Mouse (Mus musculus): ENCODE results near the gene Parp8. TPM values are rescaled to one million over a fixed set of nuclear protein-coding genes. Genes with fewer than 3 reads are reported as not detected.

Parp8 gene
- polyA plus RNA-seq, 1 experiment from 2014 or later, result 50.6 TPM

DNA sequence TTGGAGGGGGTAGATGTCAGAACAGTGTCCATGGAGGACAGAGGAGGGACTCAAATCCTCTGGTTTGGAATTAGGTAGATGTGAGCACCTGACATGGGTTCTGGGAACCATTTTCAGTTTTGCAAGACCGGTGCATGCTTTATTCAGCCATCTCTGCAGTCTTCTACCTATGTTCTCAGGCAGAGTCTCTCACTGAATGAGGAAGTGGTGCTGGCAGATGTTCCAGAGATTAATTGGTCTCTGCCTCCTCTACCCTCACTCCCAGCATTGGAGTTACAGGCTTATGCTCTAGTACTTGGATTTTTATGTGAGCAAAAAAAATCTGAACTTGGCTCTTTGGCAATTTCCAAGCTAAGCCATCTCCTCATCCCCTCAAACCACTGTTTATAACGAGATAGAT lies 17.8 kb downstream of the Parp8 start:
- Histone ChIP-seq H3K9me3 (ENCODE audit: control insufficient read depth, low read length) (no peaks in the 10 kb centered on the region), H3K36me3 (ENCODE audit: control insufficient read depth, insufficient read depth, low read length) (no peaks in the 10 kb centered on the region), H3K27ac (ENCODE audit: low read depth, low read length) (no peak overlapping the region), H3K4me3 (ENCODE audit: low read depth, low read length) (no peak overlapping the region), H3K4me1 (ENCODE audit: control insufficient read depth, insufficient read depth, low read length) (no peaks in the 10 kb centered on the region), H3K27me3 (ENCODE audit: control insufficient read depth, insufficient read depth, low read length) (no peaks in the 10 kb centered on the region), H3K4me2 (ENCODE audit: low read depth, low read length) (no peak overlapping the region), H3K9ac (replicated peaks; ENCODE audit: low read depth, low read length) (no peak overlapping the region)
- WGBS, result 93% methylated on average over 2 of the region's 2 CpGs
- no peak for ATAC-seq (ENCODE audit: low read depth)

DNA sequence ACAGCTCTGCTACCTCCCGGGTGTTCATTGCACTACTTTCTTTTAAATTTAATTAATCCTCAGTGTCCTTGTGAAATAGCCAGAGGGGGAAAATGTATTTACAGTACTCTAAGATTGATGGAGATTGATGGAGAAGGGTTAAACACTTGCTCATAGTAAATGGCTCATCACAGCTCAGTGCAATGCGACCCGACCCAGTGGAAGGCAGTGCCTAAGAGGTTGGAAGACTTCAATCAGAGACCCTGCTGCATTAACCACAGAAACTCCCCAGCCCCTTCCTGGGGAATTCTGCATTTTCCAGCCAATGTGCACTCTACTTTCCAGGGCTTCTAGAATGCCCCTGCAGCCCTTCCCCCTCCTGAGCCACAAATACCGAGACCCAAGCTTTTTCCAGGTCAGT lies 18.7 kb downstream of the Parp8 start:
- Histone ChIP-seq H3K27me3 (ENCODE audit: control insufficient read depth, insufficient read depth, low read length) (no peaks in the 10 kb centered on the region), H3K27ac (ENCODE audit: low read depth, low read length) (no peak overlapping the region), H3K4me3 (ENCODE audit: low read depth, low read length) (no peak overlapping the region), H3K36me3 (ENCODE audit: control insufficient read depth, insufficient read depth, low read length) (no peaks in the 10 kb centered on the region), H3K9me3 (ENCODE audit: control insufficient read depth, low read length) (no peaks in the 10 kb centered on the region), H3K4me2 (ENCODE audit: low read depth, low read length) (no peak overlapping the region), H3K4me1 (ENCODE audit: control insufficient read depth, insufficient read depth, low read length) (no peaks in the 10 kb centered on the region), H3K9ac (replicated peaks; ENCODE audit: low read depth, low read length) (no peak overlapping the region)
- WGBS, result 31% methylated on average over 4 of the region's 4 CpGs
- peak; percentile 48; the same call in 1 of the 2 replicates for ATAC-seq (ENCODE audit: low read depth)

DNA sequence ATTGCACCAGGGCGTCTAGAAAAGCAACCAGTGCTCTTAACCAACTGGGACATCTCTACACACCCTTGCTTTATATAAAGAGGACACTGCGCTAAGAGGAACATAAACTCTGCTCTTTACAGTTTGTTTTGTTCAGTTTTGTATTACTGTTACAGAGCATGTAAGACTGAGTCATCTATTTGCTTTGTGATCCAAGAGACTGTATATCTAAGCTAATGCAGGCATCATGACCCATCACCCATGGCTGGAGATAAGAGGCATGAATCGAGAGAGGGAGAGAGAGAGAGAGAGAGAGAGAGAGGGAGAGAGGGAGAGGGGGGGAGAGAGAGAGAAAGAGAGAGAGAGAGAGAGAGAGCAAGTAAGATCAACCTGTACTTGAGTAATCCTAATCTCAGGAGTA lies 24.8 kb downstream of the Parp8 start:
- no peaks in the 10 kb centered on the region for H3K36me3 ChIP-seq (ENCODE audit: control insufficient read depth, insufficient read depth, low read length)
- no peaks in the 10 kb centered on the region for H3K4me1 ChIP-seq (ENCODE audit: control insufficient read depth, insufficient read depth, low read length)
- ATAC-seq (ENCODE audit: low read depth), result no peak
- H3K4me2 ChIP-seq (ENCODE audit: low read depth, low read length), result no peak overlapping the region
- no peak overlapping the region for H3K27ac ChIP-seq (ENCODE audit: low read depth, low read length)
- H3K9ac ChIP-seq (replicated peaks; ENCODE audit: low read depth, low read length), result no peak overlapping the region
- WGBS, result 89% methylated on average over 3 of the region's 3 CpGs
- no peak overlapping the region for H3K4me3 ChIP-seq (ENCODE audit: low read depth, low read length)
- H3K27me3 ChIP-seq (ENCODE audit: control insufficient read depth, insufficient read depth, low read length), result no peaks in the 10 kb centered on the region
- H3K9me3 ChIP-seq (ENCODE audit: control insufficient read depth, low read length), result no peaks in the 10 kb centered on the region

DNA sequence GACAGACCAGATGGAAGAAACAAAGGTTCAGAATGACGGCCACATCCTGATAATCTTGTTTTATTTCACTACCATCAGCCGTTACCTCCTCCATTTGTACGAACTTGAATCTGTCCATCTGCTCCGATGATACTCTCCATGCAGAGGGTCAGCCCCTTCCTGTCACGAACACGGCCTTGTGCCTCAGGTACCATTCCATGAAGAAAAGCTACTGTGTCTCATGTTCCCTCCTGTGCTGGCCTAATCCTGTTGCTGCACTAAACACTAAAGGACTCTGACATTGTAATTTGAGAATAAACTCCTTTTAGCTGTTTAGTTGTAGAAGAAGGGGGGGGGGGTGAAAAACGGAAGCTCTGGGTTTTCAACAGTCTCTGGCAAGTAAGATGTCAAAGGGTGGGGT lies 33.8 kb downstream of the Parp8 start:
- Histone ChIP-seq H3K4me3 (ENCODE audit: low read depth, low read length) (no peak overlapping the region), H3K36me3 (ENCODE audit: control insufficient read depth, insufficient read depth, low read length) (no peaks in the 10 kb centered on the region), H3K4me2 (ENCODE audit: low read depth, low read length) (no peak overlapping the region), H3K27ac (ENCODE audit: low read depth, low read length) (no peak overlapping the region), H3K27me3 (ENCODE audit: control insufficient read depth, insufficient read depth, low read length) (no peaks in the 10 kb centered on the region), H3K4me1 (ENCODE audit: control insufficient read depth, insufficient read depth, low read length) (no peaks in the 10 kb centered on the region), H3K9me3 (ENCODE audit: control insufficient read depth, low read length) (no peaks in the 10 kb centered on the region), H3K9ac (replicated peaks; ENCODE audit: low read depth, low read length) (no peak overlapping the region)
- 82% methylated on average over 7 of the region's 7 CpGs for WGBS
- no peak for ATAC-seq (ENCODE audit: low read depth)

DNA sequence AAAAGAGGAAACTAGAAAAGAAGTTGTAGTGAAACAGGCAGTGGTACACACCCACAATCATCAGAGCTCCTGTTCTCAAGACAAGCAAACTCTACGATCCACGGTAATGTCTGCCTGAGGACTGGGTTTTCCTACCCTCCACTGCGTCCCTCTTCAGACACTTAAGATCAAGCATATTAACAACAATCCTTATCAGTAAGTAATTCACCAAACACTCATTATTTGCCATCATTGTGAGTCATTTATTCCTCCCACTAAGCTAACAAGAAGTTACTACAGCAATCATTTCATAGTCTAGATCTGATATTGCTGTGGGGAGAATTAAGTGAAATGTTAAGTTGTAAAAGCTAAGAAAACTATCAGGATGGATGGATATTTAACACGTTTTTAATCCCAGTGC lies 35.0 kb downstream of the Parp8 start:
- H3K36me3 ChIP-seq (ENCODE audit: control insufficient read depth, insufficient read depth, low read length), result no peaks in the 10 kb centered on the region
- WGBS, result 87% methylated on average over 4 of the region's 4 CpGs
- no peak for ATAC-seq (ENCODE audit: low read depth)
- H3K4me1 ChIP-seq (ENCODE audit: control insufficient read depth, insufficient read depth, low read length), result no peaks in the 10 kb centered on the region
- H3K4me2 ChIP-seq (ENCODE audit: low read depth, low read length), result no peak overlapping the region
- H3K27me3 ChIP-seq (ENCODE audit: control insufficient read depth, insufficient read depth, low read length), result no peaks in the 10 kb centered on the region
- no peaks in the 10 kb centered on the region for H3K9me3 ChIP-seq (ENCODE audit: control insufficient read depth, low read length)
- H3K27ac ChIP-seq (ENCODE audit: low read depth, low read length), result no peak overlapping the region
- H3K4me3 ChIP-seq (ENCODE audit: low read depth, low read length), result no peak overlapping the region
- H3K9ac ChIP-seq (replicated peaks; ENCODE audit: low read depth, low read length), result no peak overlapping the region

DNA sequence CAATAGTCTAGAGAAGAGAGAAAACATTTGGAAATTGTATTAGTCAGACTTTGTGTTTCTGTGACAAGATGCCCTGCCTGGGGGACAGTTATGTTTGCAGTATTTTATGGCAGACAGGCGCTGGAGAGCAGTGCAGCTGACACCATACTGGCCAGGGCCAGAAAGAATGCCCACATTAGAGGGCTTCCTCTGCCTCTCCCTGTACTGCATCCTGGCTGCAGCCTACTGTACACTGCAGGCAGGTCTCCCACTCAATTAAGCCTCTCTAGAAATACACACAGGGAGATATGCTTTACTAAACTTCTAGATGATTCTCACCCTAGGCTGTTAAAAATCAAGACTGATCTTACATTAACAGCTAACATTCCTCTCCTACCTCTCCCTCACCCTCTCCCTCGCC lies 36.6 kb downstream of the Parp8 start:
- Histone ChIP-seq H3K9me3 (ENCODE audit: control insufficient read depth, low read length) (no peaks in the 10 kb centered on the region), H3K4me1 (ENCODE audit: control insufficient read depth, insufficient read depth, low read length) (no peaks in the 10 kb centered on the region), H3K4me3 (ENCODE audit: low read depth, low read length) (no peak overlapping the region), H3K27ac (ENCODE audit: low read depth, low read length) (no peak overlapping the region), H3K27me3 (ENCODE audit: control insufficient read depth, insufficient read depth, low read length) (no peaks in the 10 kb centered on the region), H3K4me2 (ENCODE audit: low read depth, low read length) (no peak overlapping the region), H3K9ac (replicated peaks; ENCODE audit: low read depth, low read length) (no peak overlapping the region), H3K36me3 (ENCODE audit: control insufficient read depth, insufficient read depth, low read length) (no peaks in the 10 kb centered on the region)
- peak; percentile 39; the same call in 1 of the 2 replicates for ATAC-seq (ENCODE audit: low read depth)
- WGBS, result 66% methylated on average over 2 of the region's 2 CpGs

DNA sequence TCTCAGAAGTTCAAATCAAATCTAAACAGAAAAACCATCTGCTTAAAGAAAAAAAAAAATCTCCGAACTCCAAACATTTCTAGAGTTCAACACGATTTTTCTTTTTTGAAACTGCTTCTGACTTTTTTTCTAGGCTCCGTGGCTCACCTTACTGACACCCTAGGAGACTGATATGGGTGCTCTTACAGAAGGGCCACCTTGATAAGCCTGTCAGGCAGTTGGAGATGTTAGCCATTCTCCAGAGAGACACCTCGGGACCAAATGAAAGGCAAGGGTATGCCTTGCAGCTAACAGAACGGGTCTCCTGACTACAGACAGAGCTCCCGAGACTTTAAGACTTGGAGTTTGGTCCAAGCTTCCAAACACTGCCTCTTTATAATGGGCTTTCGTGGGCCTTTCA lies 37.1 kb downstream of the Parp8 start:
- Histone ChIP-seq H3K27ac (ENCODE audit: low read depth, low read length) (no peak overlapping the region), H3K9ac (replicated peaks; ENCODE audit: low read depth, low read length) (no peak overlapping the region), H3K4me1 (ENCODE audit: control insufficient read depth, insufficient read depth, low read length) (no peaks in the 10 kb centered on the region), H3K27me3 (ENCODE audit: control insufficient read depth, insufficient read depth, low read length) (no peaks in the 10 kb centered on the region), H3K4me3 (ENCODE audit: low read depth, low read length) (no peak overlapping the region), H3K36me3 (ENCODE audit: control insufficient read depth, insufficient read depth, low read length) (no peaks in the 10 kb centered on the region), H3K9me3 (ENCODE audit: control insufficient read depth, low read length) (no peaks in the 10 kb centered on the region), H3K4me2 (ENCODE audit: low read depth, low read length) (no peak overlapping the region)
- ATAC-seq (ENCODE audit: low read depth), result no peak
- 80% methylated on average over 7 of the region's 7 CpGs for WGBS

DNA sequence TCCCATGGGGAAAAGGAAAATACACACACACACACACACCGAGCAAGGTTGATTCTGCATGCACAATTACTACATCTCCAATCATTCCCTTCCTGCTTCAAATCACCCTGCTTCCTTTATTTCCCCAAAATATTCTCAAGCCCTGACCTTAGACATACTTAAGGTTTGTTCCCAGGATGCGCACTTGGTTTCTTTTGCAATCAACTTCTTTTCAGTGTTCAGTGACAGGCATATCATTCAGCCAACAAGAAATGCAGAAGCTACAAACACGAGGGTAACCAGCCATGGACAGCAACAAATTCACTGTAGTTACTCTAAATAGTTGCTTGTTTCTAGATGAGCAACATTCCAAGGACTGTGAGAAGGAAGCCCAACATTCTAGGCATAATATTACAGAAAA lies 38.1 kb downstream of the Parp8 start:
- no peaks in the 10 kb centered on the region for H3K36me3 ChIP-seq (ENCODE audit: control insufficient read depth, insufficient read depth, low read length)
- WGBS, result 65% methylated on average over 3 of the region's 3 CpGs
- H3K9ac ChIP-seq (replicated peaks; ENCODE audit: low read depth, low read length), result no peak overlapping the region
- ATAC-seq (ENCODE audit: low read depth), result no peak
- no peak overlapping the region for H3K4me3 ChIP-seq (ENCODE audit: low read depth, low read length)
- H3K4me2 ChIP-seq (ENCODE audit: low read depth, low read length), result no peak overlapping the region
- H3K27me3 ChIP-seq (ENCODE audit: control insufficient read depth, insufficient read depth, low read length), result no peaks in the 10 kb centered on the region
- no peaks in the 10 kb centered on the region for H3K4me1 ChIP-seq (ENCODE audit: control insufficient read depth, insufficient read depth, low read length)
- no peaks in the 10 kb centered on the region for H3K9me3 ChIP-seq (ENCODE audit: control insufficient read depth, low read length)
- H3K27ac ChIP-seq (ENCODE audit: low read depth, low read length), result no peak overlapping the region

DNA sequence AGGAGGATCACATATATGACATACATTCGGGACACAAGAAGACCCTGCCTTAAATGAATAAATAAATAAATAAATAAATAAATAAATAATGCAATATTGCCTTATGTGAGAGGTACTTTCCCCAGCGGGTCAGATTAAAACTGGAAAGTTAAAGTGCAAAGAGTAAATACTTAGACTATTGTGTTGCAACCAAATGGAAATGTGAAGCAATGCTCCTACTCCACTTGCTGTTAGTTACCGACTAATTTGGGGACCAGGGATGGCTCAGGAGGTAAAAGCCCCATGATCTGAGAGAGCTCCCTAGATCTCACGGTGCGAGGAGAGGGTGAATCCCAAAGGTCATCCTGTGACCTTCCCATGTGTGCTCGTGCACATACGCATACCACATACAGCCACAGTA lies 38.7 kb downstream of the Parp8 start:
- H3K4me3 ChIP-seq (ENCODE audit: low read depth, low read length), result no peak overlapping the region
- no peak overlapping the region for H3K9ac ChIP-seq (replicated peaks; ENCODE audit: low read depth, low read length)
- H3K4me2 ChIP-seq (ENCODE audit: low read depth, low read length), result no peak overlapping the region
- no peaks in the 10 kb centered on the region for H3K27me3 ChIP-seq (ENCODE audit: control insufficient read depth, insufficient read depth, low read length)
- H3K36me3 ChIP-seq (ENCODE audit: control insufficient read depth, insufficient read depth, low read length), result no peaks in the 10 kb centered on the region
- no peaks in the 10 kb centered on the region for H3K9me3 ChIP-seq (ENCODE audit: control insufficient read depth, low read length)
- H3K27ac ChIP-seq (ENCODE audit: low read depth, low read length), result no peak overlapping the region
- 90% methylated on average over 7 of the region's 7 CpGs for WGBS
- no peaks in the 10 kb centered on the region for H3K4me1 ChIP-seq (ENCODE audit: control insufficient read depth, insufficient read depth, low read length)
- ATAC-seq (ENCODE audit: low read depth), result no peak
